Mouse (Mus musculus) testis, adult 2 months (tissue): ENCODE measurements at regions not wholly inside any gene's neighbourhood (a gene's known extent, or its start where the extent isn't known, plus 50 kb on each side); places are given as distances from the start of the nearest gene placed in this dataset.

Experiments
- CTCF ChIP-seq: fragments of 200-500 bp; IDR thresholded peaks from 2 replicates; pipeline ENCODE4 v1.5.1; 2012; ENCODE audit warnings: low read depth, mild to moderate bottlenecking, inconsistent platforms, low read length, moderate library complexity; ENCODE audit not compliant: control insufficient read depth, insufficient read depth, insufficient replicate concordance
- POLR2A ChIP-seq: fragments of 200-500 bp; IDR thresholded peaks from 2 replicates; pipeline ENCODE4 v1.6.1; 2012; ENCODE audit warnings: low read depth, mild to moderate bottlenecking, inconsistent platforms, low read length, moderate library complexity; ENCODE audit not compliant: control insufficient read depth

GRCm38 (mm10) chr5:96938718-96939117 is 58.8 kb upstream of the Bmp2k start:
- TF ChIP-seq CTCF (no peak), POLR2A (no peak)
